Mouse (Mus musculus): ENCODE measurements around the gene Ikzf2. TPM values are rescaled to one million over a fixed set of nuclear protein-coding genes. Genes with fewer than 3 reads are reported as not detected.

Ikzf2 gene
- 1.9 and 2.0 TPM in 2 replicates for polyA plus RNA-seq (2015; fragmentation: Nextera tagmentation; extraction: Ambion mirVana)

DNA sequence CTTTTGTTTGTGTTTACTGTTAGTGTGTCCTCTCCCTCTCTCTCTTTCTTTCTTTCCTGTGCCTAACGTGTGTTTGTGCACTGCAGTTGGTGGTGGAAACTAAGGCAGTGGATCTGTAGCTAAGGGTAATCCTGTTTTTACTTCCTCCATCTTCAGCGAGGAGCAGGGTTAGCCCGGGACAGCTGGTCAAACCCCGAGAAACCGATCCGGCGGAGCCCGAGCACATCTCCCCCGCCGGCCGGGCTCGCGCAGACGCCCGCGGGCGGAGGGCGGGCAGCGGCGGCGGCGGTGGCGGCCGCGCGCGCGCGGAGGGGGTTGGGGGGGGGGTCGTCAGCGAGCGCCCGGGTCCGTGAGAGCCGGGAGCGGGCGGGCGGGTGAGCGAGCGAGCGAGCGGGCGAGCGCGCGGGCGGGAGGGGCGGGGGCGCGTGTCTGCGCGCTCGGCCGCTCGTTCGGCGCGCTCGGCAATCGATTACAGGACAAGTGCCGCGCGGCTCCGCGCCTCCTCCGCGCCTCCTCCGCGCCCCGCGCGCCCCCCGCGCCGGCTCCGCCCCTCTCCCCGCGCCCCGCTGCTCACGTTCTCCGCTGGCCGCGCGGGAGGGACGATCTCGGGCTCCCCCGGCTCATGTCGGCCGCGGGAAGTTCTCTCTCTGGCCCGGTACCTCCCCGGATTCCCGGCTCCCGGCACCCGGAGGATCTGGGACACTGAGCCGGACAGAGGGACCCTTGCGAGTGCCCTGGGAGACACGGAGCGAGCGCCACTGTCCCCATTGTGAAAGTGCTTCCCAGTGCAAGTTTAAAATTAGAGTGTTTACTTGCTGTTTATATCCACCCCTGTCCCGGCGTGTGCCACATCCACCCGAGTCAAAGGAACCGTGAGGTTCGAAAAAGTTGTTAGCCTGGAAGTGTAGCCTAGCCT is at the start of gene Ikzf2:
Ikzf2 (minus strand) TSS at position 170 of the 916 bp plus-strand sequence.
- peak within 1 kb of the TSS; percentile 92 for H3K27ac ChIP-seq (replicated peaks)
- no peaks in the 10 kb centered on the region for H3K9me3 ChIP-seq
- 0 out of 2 replicates have a peak, but pooled peaks cover 4% of the 10 kb centered on the region for H3K27me3 ChIP-seq (replicated peaks)
- no peaks in the 10 kb centered on the region for H3K36me3 ChIP-seq
- H3K4me1 ChIP-seq = peaks cover 16% of the 10 kb centered on the region
- H3K9ac ChIP-seq = peak within 1 kb of the TSS; percentile 91
- peak within 1 kb of the TSS; percentile 87 for H3K4me3 ChIP-seq
- WGBS = under 1% methylated on average over 63 of the region's 105 CpGs
- peak; percentile 78 for ATAC-seq (ENCODE audit: extremely low read depth, insufficient number of reproducible peaks, low FRiP score, low TSS enrichment)
- H3K4me2 ChIP-seq = peak within 1 kb of the TSS; percentile 92

DNA sequence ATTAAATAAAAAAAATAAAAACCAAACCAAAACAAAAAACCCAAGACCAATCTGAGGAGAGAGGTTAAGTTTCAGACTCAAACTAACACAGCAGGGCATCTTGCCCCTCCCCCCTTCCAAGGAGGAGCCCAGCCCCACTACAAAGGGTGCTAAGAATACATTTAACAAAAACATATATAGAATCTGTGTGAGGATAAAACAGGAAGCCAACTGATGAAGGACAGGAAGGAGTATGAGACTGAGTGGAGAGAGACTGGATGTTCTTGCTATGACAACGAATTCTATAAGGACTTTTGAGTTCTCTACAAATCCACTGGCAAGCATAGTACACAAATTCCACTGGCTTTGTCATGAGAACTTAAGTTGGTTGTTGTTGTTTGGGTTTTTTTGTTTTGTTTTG is 42.7 kb upstream of the Ikzf2 start:
- H3K4me2 ChIP-seq = no peak overlapping the region
- H3K27me3 ChIP-seq (replicated peaks) = no peaks in the 10 kb centered on the region
- H3K4me1 ChIP-seq = no peaks in the 10 kb centered on the region
- H3K9me3 ChIP-seq = no peaks in the 10 kb centered on the region
- no peak overlapping the region for H3K4me3 ChIP-seq
- no peak overlapping the region for H3K9ac ChIP-seq
- H3K36me3 ChIP-seq = no peaks in the 10 kb centered on the region
- ATAC-seq (ENCODE audit: extremely low read depth, insufficient number of reproducible peaks, low FRiP score, low TSS enrichment) = no peak
- no peak overlapping the region for H3K27ac ChIP-seq (replicated peaks)
- WGBS = 39% methylated on average over 1 of the region's 1 CpGs

DNA sequence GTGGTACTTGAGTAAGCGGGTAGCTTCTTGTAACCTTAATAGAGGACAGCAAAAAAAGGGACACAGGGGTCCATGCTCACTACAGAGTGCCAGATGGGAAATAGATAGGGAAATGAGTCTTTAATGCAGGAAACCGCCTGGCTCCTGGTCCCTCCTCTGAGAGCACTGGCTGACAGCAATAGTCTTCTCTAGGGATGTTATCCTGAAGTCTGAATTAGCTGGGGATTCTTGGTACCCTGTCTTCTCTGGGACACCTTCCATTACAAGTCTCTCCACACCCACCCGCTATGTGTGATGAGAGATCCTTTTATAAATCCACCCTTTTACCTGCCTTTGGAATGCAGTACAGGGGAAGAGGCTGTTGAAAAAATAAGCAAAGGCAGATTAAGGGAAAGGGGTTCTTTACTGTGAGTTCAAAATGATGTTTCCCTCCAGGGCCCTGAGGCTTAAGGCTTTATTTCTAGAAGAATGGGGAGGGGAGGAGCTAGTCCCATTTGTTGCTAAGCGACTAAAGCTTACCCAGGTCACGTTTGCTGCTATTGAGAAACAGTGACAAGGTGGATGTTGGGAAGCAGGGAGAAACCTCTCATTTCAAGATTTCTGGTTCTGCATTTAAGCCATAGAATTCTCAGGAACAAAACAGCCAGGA is 42.1 kb upstream of the Ikzf2 start:
- Histone ChIP-seq H3K4me2 (no peak overlapping the region), H3K9ac (no peak overlapping the region), H3K36me3 (no peaks in the 10 kb centered on the region), H3K9me3 (no peaks in the 10 kb centered on the region), H3K4me3 (no peak overlapping the region), H3K27me3 (replicated peaks) (no peaks in the 10 kb centered on the region), H3K27ac (replicated peaks) (no peak overlapping the region), H3K4me1 (no peaks in the 10 kb centered on the region)
- no peak for ATAC-seq (ENCODE audit: extremely low read depth, insufficient number of reproducible peaks, low FRiP score, low TSS enrichment)
- 30% methylated on average over 5 of the region's 5 CpGs for WGBS

DNA sequence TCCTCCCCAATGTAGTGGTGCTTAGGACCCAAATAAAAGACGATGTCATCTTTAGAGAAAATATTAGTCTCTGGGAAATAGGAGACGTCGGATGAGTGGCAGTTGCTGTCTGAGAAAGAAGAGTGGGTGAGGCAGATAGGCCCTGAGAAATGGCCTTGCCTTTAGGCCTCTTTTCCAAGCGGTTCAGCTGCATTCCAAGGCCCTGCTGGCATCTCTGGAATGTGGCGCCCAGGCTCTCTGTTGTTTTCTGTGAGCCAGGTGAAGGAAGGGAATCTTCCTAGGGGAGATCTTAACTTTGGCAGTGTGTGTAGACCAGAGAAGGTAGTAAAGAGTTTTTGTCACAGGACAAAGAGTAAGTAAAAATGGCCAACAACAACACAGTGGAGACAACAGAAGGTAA is 40.9 kb upstream of the Ikzf2 start:
- no peaks in the 10 kb centered on the region for H3K27me3 ChIP-seq (replicated peaks)
- no peaks in the 10 kb centered on the region for H3K4me1 ChIP-seq
- no peak overlapping the region for H3K27ac ChIP-seq (replicated peaks)
- 25% methylated on average over 5 of the region's 5 CpGs for WGBS
- ATAC-seq (ENCODE audit: extremely low read depth, insufficient number of reproducible peaks, low FRiP score, low TSS enrichment) = no peak
- H3K4me3 ChIP-seq = no peak overlapping the region
- no peak overlapping the region for H3K4me2 ChIP-seq
- H3K36me3 ChIP-seq = no peaks in the 10 kb centered on the region
- no peaks in the 10 kb centered on the region for H3K9me3 ChIP-seq
- no peak overlapping the region for H3K9ac ChIP-seq

DNA sequence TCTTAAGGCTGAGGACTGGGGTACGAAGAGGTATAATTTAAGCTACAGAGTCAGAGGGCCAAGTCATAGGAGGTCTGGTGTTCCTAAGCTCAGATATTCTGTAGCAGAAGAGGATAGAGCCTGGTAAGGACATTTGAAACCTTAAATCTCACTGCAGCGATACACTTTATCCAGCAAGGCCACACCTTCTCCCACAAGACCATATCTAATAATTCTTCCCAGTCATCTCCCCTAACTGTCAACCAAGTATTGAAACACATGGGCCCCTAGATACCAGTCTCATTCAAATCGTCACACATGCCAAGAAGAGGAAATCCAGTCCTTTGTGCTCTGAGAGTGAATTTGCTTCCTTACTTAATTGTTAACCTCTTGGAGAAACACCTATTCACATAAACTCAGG is 30.1 kb upstream of the Ikzf2 start:
- no peaks in the 10 kb centered on the region for H3K9me3 ChIP-seq
- WGBS = 56% methylated on average over 3 of the region's 3 CpGs
- H3K9ac ChIP-seq = no peak overlapping the region
- H3K36me3 ChIP-seq = no peaks in the 10 kb centered on the region
- H3K27ac ChIP-seq (replicated peaks) = no peak overlapping the region
- H3K4me1 ChIP-seq = no peaks in the 10 kb centered on the region
- ATAC-seq (ENCODE audit: extremely low read depth, insufficient number of reproducible peaks, low FRiP score, low TSS enrichment) = no peak
- H3K27me3 ChIP-seq (replicated peaks) = no peaks in the 10 kb centered on the region
- H3K4me2 ChIP-seq = no peak overlapping the region
- no peak overlapping the region for H3K4me3 ChIP-seq

DNA sequence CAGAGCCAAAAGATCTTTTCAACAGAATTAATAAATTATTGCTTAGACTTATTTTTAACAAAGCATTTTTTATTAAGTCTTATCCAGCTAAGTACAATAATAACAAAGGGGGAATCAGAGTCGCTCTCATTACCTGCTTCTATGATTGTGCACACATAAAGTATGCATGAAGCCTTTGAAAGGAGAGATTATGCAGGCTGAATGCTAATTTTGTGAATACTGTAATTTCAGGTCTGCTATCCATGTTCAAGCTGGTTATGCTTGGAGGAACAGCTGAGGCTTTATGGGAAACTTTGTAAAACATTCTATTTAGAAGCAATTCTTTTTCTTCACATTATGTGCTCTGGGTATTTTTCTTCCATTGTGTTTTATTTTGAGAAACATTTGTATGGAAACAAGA is 21.5 kb upstream of the Ikzf2 start:
- Histone ChIP-seq H3K4me3 (no peak overlapping the region), H3K9me3 (no peaks in the 10 kb centered on the region), H3K9ac (no peak overlapping the region), H3K4me2 (no peak overlapping the region), H3K4me1 (no peaks in the 10 kb centered on the region), H3K36me3 (no peaks in the 10 kb centered on the region), H3K27ac (replicated peaks) (no peak overlapping the region), H3K27me3 (replicated peaks) (no peaks in the 10 kb centered on the region)
- 83% methylated on average over 1 of the region's 1 CpGs for WGBS
- no peak for ATAC-seq (ENCODE audit: extremely low read depth, insufficient number of reproducible peaks, low FRiP score, low TSS enrichment)

DNA sequence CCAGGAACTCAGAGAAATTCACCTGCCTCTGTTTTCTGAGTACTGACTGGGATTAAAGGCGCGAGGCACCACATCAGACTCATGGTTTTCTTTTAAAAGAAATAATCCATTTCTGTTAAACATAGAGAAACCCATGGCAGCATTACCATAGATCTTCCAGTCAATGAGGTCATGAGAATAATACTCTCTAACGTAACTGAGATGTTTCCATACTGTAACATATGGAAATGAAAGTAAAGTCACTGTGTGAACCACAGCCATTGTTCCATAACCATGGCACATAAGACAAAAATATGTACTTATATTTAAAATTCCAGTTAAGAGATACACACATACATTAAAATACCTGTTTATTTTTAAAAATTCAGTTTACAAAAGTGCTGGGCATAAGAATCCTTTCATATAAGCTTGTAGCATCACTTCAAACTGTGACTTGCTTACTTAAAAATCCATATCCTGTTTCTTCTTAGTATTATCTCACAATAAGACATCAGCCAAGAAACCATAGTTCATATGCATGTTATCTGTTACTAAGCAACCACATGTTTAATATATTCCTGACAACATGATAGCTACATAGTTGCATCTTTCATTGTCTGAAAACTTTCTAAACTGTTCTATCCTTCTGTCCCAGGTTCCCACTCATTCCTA is 16.6 kb upstream of the Ikzf2 start:
- Histone ChIP-seq H3K4me2 (no peak overlapping the region), H3K9ac (no peak overlapping the region), H3K27ac (replicated peaks) (no peak overlapping the region), H3K4me1 (no peaks in the 10 kb centered on the region), H3K4me3 (no peak overlapping the region), H3K9me3 (no peaks in the 10 kb centered on the region), H3K27me3 (replicated peaks) (no peaks in the 10 kb centered on the region), H3K36me3 (no peaks in the 10 kb centered on the region)
- 86% methylated on average over 3 of the region's 3 CpGs for WGBS
- ATAC-seq (ENCODE audit: extremely low read depth, insufficient number of reproducible peaks, low FRiP score, low TSS enrichment) = no peak

DNA sequence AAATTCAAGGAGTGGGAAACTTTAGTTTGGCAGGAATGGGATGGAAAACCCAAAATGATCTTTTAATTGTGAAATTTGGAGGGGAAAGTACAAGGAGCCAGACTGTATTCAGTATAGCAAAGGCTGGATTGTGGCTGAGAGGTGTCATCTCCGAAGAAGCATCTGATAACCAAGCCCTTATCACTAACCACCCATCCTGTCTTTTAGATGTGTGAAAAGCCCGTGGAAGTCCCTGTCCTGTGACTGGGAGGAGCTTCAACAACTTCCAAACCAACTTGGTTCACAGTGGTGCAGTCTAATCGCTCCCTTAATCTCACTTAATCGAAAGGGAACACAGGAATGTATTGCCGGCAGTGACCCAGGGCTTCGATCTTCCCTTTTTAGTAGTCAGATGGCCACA is 4.9 kb upstream of the Ikzf2 start:
- H3K36me3 ChIP-seq = no peaks in the 10 kb centered on the region
- WGBS = 46% methylated on average over 6 of the region's 6 CpGs
- H3K27me3 ChIP-seq (replicated peaks) = 0 out of 2 replicates have a peak, but pooled peaks cover 4% of the 10 kb centered on the region

DNA sequence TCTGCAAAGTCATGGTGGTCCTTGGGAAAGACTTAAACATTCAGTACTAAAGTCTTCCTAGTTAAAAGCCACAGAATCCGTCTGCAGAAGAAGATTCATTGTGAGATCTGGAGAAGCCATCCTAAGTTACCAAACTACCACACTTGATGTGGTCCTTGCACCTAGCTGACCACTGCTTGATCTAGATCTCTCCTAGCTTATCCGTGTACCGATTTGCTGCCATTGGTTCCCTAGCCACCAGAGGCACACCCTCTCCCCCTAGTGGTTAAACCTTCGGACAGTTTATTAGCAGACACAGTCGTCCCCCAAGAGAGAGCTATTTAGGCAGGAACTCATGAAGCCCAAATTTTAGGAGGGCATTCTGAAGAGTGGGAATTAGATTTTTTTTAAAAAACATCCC is 1.9 kb upstream of the Ikzf2 start:
- Histone ChIP-seq H3K4me2 (peak overlapping the region; percentile 92), H3K27me3 (replicated peaks) (0 out of 2 replicates have a peak, but pooled peaks cover 4% of the 10 kb centered on the region), H3K4me1 (peaks cover 15% of the 10 kb centered on the region), H3K36me3 (no peaks in the 10 kb centered on the region), H3K9me3 (no peaks in the 10 kb centered on the region), H3K4me3 (peak overlapping the region; percentile 43), H3K27ac (replicated peaks) (no peak overlapping the region), H3K9ac (0 out of 2 replicates have a peak overlapping the region, but pooled peaks have one; percentile 0)
- no peak for ATAC-seq (ENCODE audit: extremely low read depth, insufficient number of reproducible peaks, low FRiP score, low TSS enrichment)
- under 1% methylated on average over 5 of the region's 5 CpGs for WGBS

More for the DNA sequence above, 4.9 kb upstream of the Ikzf2 start:
- no peak overlapping the region for H3K9ac ChIP-seq
- H3K27ac ChIP-seq (replicated peaks) = no peak overlapping the region
- H3K4me2 ChIP-seq = no peak overlapping the region
- H3K4me1 ChIP-seq = peaks cover 3% of the 10 kb centered on the region; the same call in 1 of the 2 replicates
- H3K4me3 ChIP-seq = no peak overlapping the region
- no peaks in the 10 kb centered on the region for H3K9me3 ChIP-seq
- ATAC-seq (ENCODE audit: extremely low read depth, insufficient number of reproducible peaks, low FRiP score, low TSS enrichment) = no peak

DNA sequence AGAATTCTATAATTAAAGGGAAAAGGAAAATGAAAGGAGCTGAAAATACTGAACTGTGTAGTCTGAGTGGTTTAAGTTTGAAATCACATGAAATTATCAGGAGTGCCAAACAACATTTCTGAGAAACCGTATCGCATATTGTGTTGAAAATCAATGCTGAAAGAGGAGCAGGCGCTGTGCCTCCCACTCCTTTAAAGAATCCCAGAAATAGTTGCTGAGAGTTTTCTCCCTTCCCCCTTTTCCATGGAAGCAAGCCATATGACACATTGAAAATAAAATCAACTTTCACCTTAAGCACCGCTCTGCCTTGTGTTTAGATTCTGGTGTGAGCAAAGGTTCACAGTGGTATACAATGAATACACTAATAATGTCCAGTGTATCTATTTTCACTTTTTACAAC is 1.1 kb upstream of the Ikzf2 start:
- 5% methylated on average over 4 of the region's 4 CpGs for WGBS
- H3K36me3 ChIP-seq = no peaks in the 10 kb centered on the region
- no peak for ATAC-seq (ENCODE audit: extremely low read depth, insufficient number of reproducible peaks, low FRiP score, low TSS enrichment)
- H3K27ac ChIP-seq (replicated peaks) = peak overlapping the region; percentile 92; the same call in 1 of the 2 replicates
- peaks cover 16% of the 10 kb centered on the region for H3K4me1 ChIP-seq
- no peaks in the 10 kb centered on the region for H3K9me3 ChIP-seq
- H3K9ac ChIP-seq = peak overlapping the region; percentile 91
- peak overlapping the region; percentile 92 for H3K4me2 ChIP-seq
- H3K4me3 ChIP-seq = peak overlapping the region; percentile 87
- 0 out of 2 replicates have a peak, but pooled peaks cover 4% of the 10 kb centered on the region for H3K27me3 ChIP-seq (replicated peaks)

DNA sequence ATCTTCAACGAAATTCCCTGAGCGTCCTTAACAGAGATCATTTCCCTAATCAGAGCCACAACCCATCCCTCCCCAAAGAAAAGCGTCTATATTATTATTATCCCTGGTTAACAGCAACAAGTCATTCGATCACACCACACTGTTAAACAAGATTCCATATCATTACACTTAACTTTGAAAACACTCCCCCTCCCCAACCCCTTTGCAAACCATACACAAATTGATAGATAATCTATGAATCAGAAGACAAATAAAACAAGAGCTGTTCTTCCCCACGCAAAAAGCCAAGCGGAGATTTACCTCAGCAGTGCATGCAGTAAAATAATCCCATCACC is 337 bp downstream of the Ikzf2 start:
- under 1% methylated on average over 6 of the region's 6 CpGs for WGBS
- Histone ChIP-seq H3K27ac (replicated peaks) (peak overlapping the region; percentile 92), H3K4me3 (peak overlapping the region; percentile 87), H3K9ac (peak overlapping the region; percentile 91), H3K27me3 (replicated peaks) (no peaks in the 10 kb centered on the region), H3K4me2 (peak overlapping the region; percentile 92), H3K36me3 (no peaks in the 10 kb centered on the region), H3K9me3 (no peaks in the 10 kb centered on the region), H3K4me1 (peaks cover 16% of the 10 kb centered on the region)
- no peak for ATAC-seq (ENCODE audit: extremely low read depth, insufficient number of reproducible peaks, low FRiP score, low TSS enrichment)
